ENCODE assay signal across 15 mouse cellular contexts in the genomic region with DNA sequence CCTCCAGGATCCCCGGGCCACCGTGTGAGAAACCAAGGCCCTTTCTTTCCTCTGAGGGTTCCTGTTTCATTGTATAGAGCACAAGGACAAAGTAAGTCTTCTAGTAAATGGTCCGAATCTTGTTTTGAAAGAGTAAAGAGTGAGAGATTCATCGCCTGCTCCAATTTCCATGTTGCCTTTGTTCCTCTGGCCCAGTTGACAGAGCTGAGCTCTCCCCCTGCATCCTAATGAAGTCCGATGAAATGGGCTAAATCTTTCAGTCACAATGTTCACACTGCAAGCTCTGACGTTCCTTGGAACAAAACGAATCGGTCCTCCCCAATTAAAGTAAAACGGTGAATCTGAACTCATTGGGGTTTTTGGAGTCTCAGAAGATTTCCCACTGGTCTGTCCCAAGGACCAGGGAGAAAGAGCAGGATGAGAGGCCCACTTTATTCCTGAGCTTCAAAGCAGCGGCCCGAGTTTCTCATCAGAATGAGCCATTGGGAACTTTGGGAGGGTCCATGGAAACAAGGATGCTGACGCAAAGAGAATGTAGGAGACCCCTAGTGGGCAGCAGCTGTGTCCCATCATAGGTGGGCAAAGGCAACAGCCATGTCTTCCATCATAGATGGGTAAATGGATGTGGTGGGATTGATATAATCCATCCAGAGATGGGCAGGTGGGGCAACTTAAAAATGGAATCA. TPM values are rescaled to one million over a fixed set of nuclear protein-coding genes. Genes with fewer than 3 reads are reported as not detected.
DNase-seq lines count a peak whose midpoint lies in the region; ATAC-seq lines count a peak whose summit lies in the region.
"Had no signal": no experiment of that assay in that cellular context is flagged by ENCODE, and none has a peak within 500 bp of the region (broad histone marks: within the 10 kb centered on the region; RNA-seq: fewer than 3 reads in every experiment).

No protein-coding gene starts in this region.

- 51% methylated on average over 12 of the region's 12 CpGs for WGBS in midbrain, embryonic 15.5 days
- WGBS in midbrain, embryonic 16.5 days, result 54% methylated on average over 12 of the region's 12 CpGs
- WGBS in forebrain, embryonic 16.5 days, result 26% methylated on average over 12 of the region's 12 CpGs
- WGBS in neural tube, embryonic 15.5 days, result 40% methylated on average over 12 of the region's 12 CpGs
- WGBS in embryonic facial prominence, embryonic 10.5 days, result 81% methylated on average over 12 of the region's 12 CpGs

- no peak overlapping the region for H3K4me3 ChIP-seq in midbrain, embryonic 15.5 days
- H3K4me3 ChIP-seq in midbrain, embryonic 16.5 days (ENCODE audit: low read depth, low read length), result no peak overlapping the region
- no peak overlapping the region for H3K4me3 ChIP-seq in forebrain, embryonic 16.5 days (replicated peaks; ENCODE audit: low read length)
- no peak overlapping the region for H3K4me3 ChIP-seq in neural tube, embryonic 15.5 days (replicated peaks)
- H3K4me3 ChIP-seq in embryonic facial prominence, embryonic 10.5 days, result no peak overlapping the region
- H3K4me3 ChIP-seq: erythroblast, embryonic 14.5 days; liver, embryonic 15.5 days had no signal

- no peaks in the 10 kb centered on the region for H3K9me3 ChIP-seq in midbrain, embryonic 15.5 days
- no peaks in the 10 kb centered on the region for H3K9me3 ChIP-seq in midbrain, embryonic 16.5 days (replicated peaks; ENCODE audit: control insufficient read depth, low read length, poor library complexity, severe bottlenecking)
- H3K9me3 ChIP-seq in forebrain, embryonic 16.5 days (ENCODE audit: control insufficient read depth, low read length), result no peaks in the 10 kb centered on the region
- no peaks in the 10 kb centered on the region for H3K9me3 ChIP-seq in neural tube, embryonic 15.5 days (replicated peaks)
- H3K9me3 ChIP-seq in embryonic facial prominence, embryonic 10.5 days, result no peaks in the 10 kb centered on the region
- H3K9me3 ChIP-seq: liver, embryonic 15.5 days had no signal

- no peaks in the 10 kb centered on the region for H3K36me3 ChIP-seq in midbrain, embryonic 15.5 days (replicated peaks)
- H3K36me3 ChIP-seq in midbrain, embryonic 16.5 days (ENCODE audit: control insufficient read depth, insufficient read depth, low read length), result no peaks in the 10 kb centered on the region
- H3K36me3 ChIP-seq in forebrain, embryonic 16.5 days (ENCODE audit: control insufficient read depth, insufficient read depth), result no peaks in the 10 kb centered on the region
- no peaks in the 10 kb centered on the region for H3K36me3 ChIP-seq in neural tube, embryonic 15.5 days
- H3K36me3 ChIP-seq in embryonic facial prominence, embryonic 10.5 days (replicated peaks), result no peaks in the 10 kb centered on the region
- H3K36me3 ChIP-seq: liver, embryonic 15.5 days had no signal

- no peaks in the 10 kb centered on the region for H3K27me3 ChIP-seq in midbrain, embryonic 15.5 days (replicated peaks)
- H3K27me3 ChIP-seq in midbrain, embryonic 16.5 days (ENCODE audit: control insufficient read depth, insufficient read depth, low read depth, low read length), result no peaks in the 10 kb centered on the region
- no peaks in the 10 kb centered on the region for H3K27me3 ChIP-seq in forebrain, embryonic 16.5 days (replicated peaks; ENCODE audit: control insufficient read depth, insufficient read depth, low read length)
- no peaks in the 10 kb centered on the region for H3K27me3 ChIP-seq in neural tube, embryonic 15.5 days (replicated peaks)
- H3K27me3 ChIP-seq in embryonic facial prominence, embryonic 10.5 days (replicated peaks; ENCODE audit: low read depth, poor library complexity, severe bottlenecking), result no peaks in the 10 kb centered on the region
- H3K27me3 ChIP-seq: liver, embryonic 15.5 days had no signal

- no peak overlapping the region for H3K9ac ChIP-seq in midbrain, embryonic 15.5 days
- no peak overlapping the region for H3K9ac ChIP-seq in midbrain, embryonic 16.5 days (ENCODE audit: low read depth, low read length)
- H3K9ac ChIP-seq in forebrain, embryonic 16.5 days (replicated peaks; ENCODE audit: low read depth, low read length), result no peak overlapping the region
- no peak overlapping the region for H3K9ac ChIP-seq in neural tube, embryonic 15.5 days (replicated peaks)
- H3K9ac ChIP-seq: liver, embryonic 15.5 days had no signal

- peak; percentile 85 for DNase-seq in heart, adult 11 months
- no peak for DNase-seq in heart, adult 8-10 months (ENCODE audit: low spot score)
- DNase-seq in embryonic facial prominence, embryonic 10.5 days (ENCODE audit: low spot score), result no peak
- DNase-seq: embryo, embryonic 11 days; gastrocnemius, postnatal 25 days; kidney, postnatal 10 days; lung, postnatal 4 days; thymus, postnatal 36 days had no signal

- no peaks in the 10 kb centered on the region for H3K4me1 ChIP-seq in midbrain, embryonic 15.5 days
- H3K4me1 ChIP-seq in midbrain, embryonic 16.5 days (ENCODE audit: control insufficient read depth, insufficient read depth, low read length), result no peaks in the 10 kb centered on the region
- no peaks in the 10 kb centered on the region for H3K4me1 ChIP-seq in forebrain, embryonic 16.5 days (replicated peaks; ENCODE audit: control insufficient read depth, insufficient read depth, low read length)
- H3K4me1 ChIP-seq in neural tube, embryonic 15.5 days, result no peaks in the 10 kb centered on the region
- H3K4me1 ChIP-seq in embryonic facial prominence, embryonic 10.5 days, result 0 out of 2 replicates have a peak, but pooled peaks cover 3% of the 10 kb centered on the region
- H3K4me1 ChIP-seq: liver, embryonic 15.5 days had no signal

- no peak for ATAC-seq in midbrain, embryonic 15.5 days (replicated peaks)
- no peak for ATAC-seq in midbrain, embryonic 16.5 days
- ATAC-seq in forebrain, embryonic 16.5 days, result peak; percentile 82
- no peak; the same call in 1 of the 2 replicates for ATAC-seq in neural tube, embryonic 15.5 days (ENCODE audit: low FRiP score)
- ATAC-seq: CD4-positive, CD25-positive, alpha-beta regulatory T cell, adult 4 months had no signal

- no peak overlapping the region for H3K4me2 ChIP-seq in midbrain, embryonic 15.5 days
- no peak overlapping the region for H3K4me2 ChIP-seq in midbrain, embryonic 16.5 days (ENCODE audit: low read length)
- no peak overlapping the region for H3K4me2 ChIP-seq in forebrain, embryonic 16.5 days (ENCODE audit: low read length)
- H3K4me2 ChIP-seq in neural tube, embryonic 15.5 days, result no peak overlapping the region
- H3K4me2 ChIP-seq: liver, embryonic 15.5 days had no signal

- H3K27ac ChIP-seq in midbrain, embryonic 15.5 days, result peak overlapping the region; percentile 18; the same call in 1 of the 2 replicates
- H3K27ac ChIP-seq in midbrain, embryonic 16.5 days (ENCODE audit: low read length), result no peak overlapping the region
- H3K27ac ChIP-seq in forebrain, embryonic 16.5 days (ENCODE audit: low read length), result no peak overlapping the region
- peak overlapping the region; percentile 45 for H3K27ac ChIP-seq in neural tube, embryonic 15.5 days (replicated peaks)
- H3K27ac ChIP-seq in embryonic facial prominence, embryonic 10.5 days (replicated peaks), result no peak overlapping the region
- H3K27ac ChIP-seq: liver, embryonic 15.5 days had no signal

RNA-seq across cellular contexts. Expression of gene Slc1a2, which starts 37.6 kb away (rescaled TPM):
- 1 to 10 TPM in 1 of 4 experiments, under 1 TPM in 3; 0.41 to 1.4 (median 0.73) TPM for total RNA-seq in heart, adult 8-10 months (2022)
- 17.1 and 18.9 TPM in 2 replicates for polyA plus RNA-seq in midbrain, embryonic 15.5 days (2015; fragmentation: Nextera tagmentation; extraction: Ambion mirVana)
- 14.5 and 19.4 TPM in 2 replicates for polyA plus RNA-seq in midbrain, embryonic 16.5 days (2015; fragmentation: Nextera tagmentation; extraction: Ambion mirVana)
- polyA plus RNA-seq in forebrain, embryonic 16.5 days (2015; fragmentation: Nextera tagmentation; extraction: Ambion mirVana), result 9.6 and 11.0 TPM in 2 replicates
- polyA plus RNA-seq in neural tube, embryonic 15.5 days (2015; fragmentation: Nextera tagmentation; extraction: Ambion mirVana), result 19.6 and 22.3 TPM in 2 replicates
- polyA plus RNA-seq in embryonic facial prominence, embryonic 10.5 days (2016; fragmentation: Nextera tagmentation; extraction: Ambion mirVana), result 1.0 and 1.6 TPM in 2 replicates
- polyA plus RNA-seq: erythroblast, embryonic 14.5 days had no signal

Comparison
In these comparisons a context has a peak if more than half of its experiments do, and no peak if none do; other contexts are left out.
1. H3K27ac ChIP-seq: peak in midbrain, embryonic 15.5 days (single experiment) and neural tube, embryonic 15.5 days (single experiment); none in midbrain, embryonic 16.5 days (single experiment), forebrain, embryonic 16.5 days (single experiment) and embryonic facial prominence, embryonic 10.5 days (single experiment).